Mouse (Mus musculus) thymus, adult 2 months (tissue): ENCODE measurements around the gene Tnfsfm13.

Experiments used
- CTCF ChIP-seq: fragments of 200-500 bp; IDR thresholded peaks from 2 replicates; pipeline ENCODE4 v1.5.1; 2012; ENCODE audit warnings: mild to moderate bottlenecking, control low read depth, low read length, moderate library complexity, borderline replicate concordance; ENCODE audit not compliant: control insufficient read depth, poor library complexity, insufficient read depth; ENCODE audit errors: extremely low read depth
- POLR2A ChIP-seq: fragments of 200-500 bp; IDR thresholded peaks from 2 replicates; pipeline ENCODE4 v1.6.1; 2012; ENCODE audit warnings: mild to moderate bottlenecking, low read length, control low read depth, moderate library complexity; ENCODE audit not compliant: control insufficient read depth, poor library complexity, insufficient read depth; ENCODE audit errors: extremely low read depth

DNA sequence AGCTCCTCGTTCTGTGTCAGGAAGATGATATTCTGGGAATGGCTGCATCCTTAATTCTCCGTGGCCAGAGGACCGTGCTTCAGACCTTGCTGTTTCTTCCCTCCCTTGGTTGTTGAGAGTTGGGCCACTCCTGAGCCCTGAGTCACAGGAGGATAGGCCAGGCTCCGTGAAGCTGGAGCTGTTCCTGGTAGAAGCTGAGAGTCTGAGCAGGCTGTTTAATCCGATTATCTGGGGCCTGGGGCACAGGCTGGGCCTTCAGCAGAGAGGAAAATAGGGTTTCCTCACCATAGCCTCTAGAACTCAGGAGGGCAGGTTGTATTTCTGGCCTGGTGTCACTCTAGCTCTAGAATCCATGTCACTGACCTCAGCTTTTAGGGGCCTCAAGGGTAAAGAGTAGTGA, 42.5 kb downstream of the Tnfsfm13 start:
- TF ChIP-seq CTCF (no peak), POLR2A (no peak)
